Mouse (Mus musculus): Measurements from ENCODE around the gene Aldh1a1. TPM values are rescaled to one million over a fixed set of nuclear protein-coding genes. Genes with fewer than 3 reads are reported as not detected.
A peak's percentile ranks its signal among the peaks of the same experiment; 100 is the strongest.

The Aldh1a1 gene
- total RNA-seq (2021), result 56.6 and 79.4 TPM in 2 replicates
- long read RNA-seq, experiment 1, transcript Aldh1a1-201 (13 exons, 2,053 nt), result major isoform, 69 of 81 reads
- long read RNA-seq, experiment 1, partial matches to known transcripts, result 7 of 81 reads
- long read RNA-seq, experiment 1, other reads (novel, unspliced or antisense), result 4 of 81 reads
- long read RNA-seq, experiment 2, transcript Aldh1a1-201 (13 exons, 2,053 nt), result major isoform, 40 of 48 reads
- long read RNA-seq, experiment 2, partial matches to known transcripts, result 5 of 48 reads
- long read RNA-seq, experiment 2, other reads (novel, unspliced or antisense), result 3 of 48 reads

DNA sequence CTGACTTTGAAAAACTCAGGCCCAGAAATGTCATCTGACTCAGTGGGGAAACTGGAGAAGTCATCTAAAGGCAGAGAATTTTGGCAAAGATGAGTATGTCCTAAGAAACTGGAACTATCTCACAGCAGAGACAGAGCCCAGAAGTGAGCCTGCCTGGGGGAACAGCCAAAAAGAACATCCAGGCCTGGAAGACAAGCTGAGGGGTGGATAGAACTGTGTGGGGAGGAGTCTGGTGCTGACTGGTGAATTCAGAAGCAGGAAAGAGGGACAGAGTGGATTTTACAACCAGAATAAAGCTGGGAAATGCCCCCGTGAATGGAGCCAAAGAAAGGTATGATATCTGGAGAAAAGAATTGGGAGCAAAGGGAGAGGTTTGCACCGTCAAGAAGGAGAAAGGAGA is at the start of gene Aldh1a1:
Aldh1a1 (plus strand) TSS at position 225 of the 400 bp plus-strand sequence.
- peak; percentile 23 for DNase-seq

DNA sequence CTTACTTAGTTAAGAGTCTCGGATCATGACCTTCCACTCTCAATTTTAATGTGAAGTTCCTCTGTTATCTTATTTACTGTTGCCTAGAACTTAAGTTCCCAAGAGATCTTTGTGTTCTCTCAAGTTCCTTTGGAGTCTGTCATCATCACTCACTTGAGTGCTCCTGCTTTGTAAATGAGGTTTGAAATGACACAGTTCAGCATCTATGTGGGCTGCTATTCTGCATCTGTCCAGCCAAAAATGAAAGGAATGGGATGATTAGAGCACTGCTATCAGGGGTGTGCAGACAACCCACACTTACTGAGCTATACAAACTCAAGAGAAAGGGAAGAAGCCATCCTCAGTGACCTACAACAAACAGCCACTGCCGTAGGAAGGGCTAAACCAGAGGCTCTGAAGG is 44.7 kb upstream of the Aldh1a1 start:
- DNase-seq, result no peak

DNA sequence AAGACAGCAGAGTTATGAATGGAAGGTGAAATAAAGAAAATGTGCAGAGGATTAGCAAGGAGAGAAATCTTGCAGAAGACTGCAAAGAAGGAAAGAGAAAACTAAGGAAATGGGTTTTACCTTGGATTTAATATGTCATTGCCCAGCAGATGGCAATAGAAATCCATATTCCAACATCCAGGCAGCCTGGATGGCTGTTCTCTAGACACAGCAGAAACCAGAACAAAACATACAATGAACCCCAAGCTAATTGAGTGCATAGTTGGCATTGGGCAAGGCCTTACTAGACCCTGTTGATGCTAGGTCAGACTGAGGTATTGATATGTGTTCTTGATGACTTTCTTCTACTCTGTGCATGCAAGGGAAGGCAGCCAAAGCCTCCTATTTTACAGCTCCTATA is 43.0 kb upstream of the Aldh1a1 start:
- DNase-seq, result peak; percentile 19

DNA sequence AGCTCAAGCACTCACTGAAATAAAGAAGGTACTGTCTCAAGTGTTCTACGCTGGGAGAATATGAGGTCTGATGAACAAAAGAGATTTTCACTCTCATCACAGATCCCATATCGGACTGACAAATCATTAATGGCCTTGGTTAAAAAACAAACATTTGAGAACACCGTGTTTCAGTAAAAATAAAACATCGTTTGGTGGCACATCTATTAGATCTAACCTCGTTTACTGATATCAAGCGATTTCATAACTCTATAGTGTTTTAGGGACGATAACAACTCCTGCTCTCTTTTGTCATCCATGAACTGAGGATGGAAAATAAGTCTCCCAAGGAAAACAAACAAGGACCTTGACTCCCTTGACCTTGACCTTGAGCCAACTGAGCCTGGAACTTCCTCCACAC is 41.5 kb upstream of the Aldh1a1 start:
- DNase-seq, result no peak

DNA sequence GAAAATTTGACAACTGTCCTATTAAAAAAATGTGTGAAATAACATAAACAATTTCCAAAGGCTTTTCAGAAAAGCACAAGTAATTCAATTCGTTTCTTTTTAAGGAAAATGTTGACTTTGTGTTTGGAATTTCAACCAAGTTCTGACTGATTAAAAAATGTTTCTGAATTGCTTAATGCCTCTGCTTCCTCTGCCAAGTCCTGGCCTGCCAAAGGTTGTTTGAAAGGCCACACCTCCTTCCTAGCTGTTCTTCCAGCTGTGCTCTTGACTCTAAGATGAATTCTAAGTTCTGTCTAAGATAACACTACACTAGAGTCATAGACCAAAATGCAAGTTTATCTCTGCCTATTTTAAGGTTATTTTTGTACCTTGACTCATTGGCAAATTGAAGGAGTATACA is 8.0 kb upstream of the Aldh1a1 start:
- peak; percentile 14 for DNase-seq

DNA sequence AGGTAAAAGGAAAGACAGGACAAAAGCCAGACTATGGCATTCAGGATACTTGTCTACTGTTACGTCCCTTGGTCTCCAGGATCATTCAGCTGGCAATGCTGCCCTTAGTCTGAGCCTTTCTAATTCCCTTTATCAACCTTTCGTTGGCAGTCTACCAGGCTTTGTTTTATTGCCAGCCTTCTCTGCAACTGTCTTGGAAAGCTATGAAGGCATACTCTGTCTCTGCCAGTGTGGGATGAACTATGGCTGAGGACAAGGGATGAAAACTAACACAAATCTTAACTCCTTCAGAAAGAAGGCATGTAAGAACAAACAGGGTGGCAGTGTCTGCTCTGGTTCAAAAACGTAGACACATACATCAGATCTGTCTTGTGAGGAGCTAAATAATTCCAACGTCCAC is 565 bp upstream of the Aldh1a1 start:
- peak; percentile 55 for DNase-seq

DNA sequence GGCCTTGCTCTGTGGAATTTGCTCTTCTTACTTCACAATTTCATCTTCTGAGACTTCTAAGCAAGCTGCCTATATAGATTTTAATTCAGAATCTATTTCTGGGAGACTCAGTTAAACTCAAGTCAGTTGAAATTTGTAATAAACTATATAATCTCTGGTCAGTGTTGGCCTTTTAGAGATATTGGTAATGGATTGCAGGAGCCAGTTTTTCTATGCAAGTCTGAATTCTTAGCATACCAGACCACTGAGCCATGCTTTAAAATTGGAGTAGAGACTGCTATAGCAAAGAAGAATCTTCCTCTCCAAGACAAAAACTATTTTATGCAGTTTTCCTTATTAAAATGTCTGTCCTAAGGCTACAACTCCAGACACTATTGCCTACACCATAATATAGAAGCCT is 4.0 kb downstream of the Aldh1a1 start:
- no peak for DNase-seq

DNA sequence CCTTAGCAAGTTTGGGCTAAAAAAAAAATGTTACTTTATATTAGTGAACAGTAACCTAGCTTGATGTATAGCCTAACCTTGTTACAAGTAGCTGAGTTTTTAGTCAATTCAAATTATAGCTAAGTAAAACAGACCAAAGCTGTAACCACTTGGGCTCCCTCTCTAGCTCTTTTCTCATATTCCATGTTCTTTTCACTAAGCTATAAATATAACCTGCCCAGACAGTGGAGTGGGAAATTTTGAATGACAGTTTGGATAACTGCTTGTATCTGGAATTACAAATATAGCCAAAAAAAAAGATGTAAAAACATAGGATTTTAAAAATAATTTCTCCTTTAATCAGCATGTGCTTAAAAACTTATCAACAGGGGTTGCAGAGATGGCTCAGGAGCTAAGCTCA is 12.8 kb downstream of the Aldh1a1 start:
- no peak for DNase-seq

DNA sequence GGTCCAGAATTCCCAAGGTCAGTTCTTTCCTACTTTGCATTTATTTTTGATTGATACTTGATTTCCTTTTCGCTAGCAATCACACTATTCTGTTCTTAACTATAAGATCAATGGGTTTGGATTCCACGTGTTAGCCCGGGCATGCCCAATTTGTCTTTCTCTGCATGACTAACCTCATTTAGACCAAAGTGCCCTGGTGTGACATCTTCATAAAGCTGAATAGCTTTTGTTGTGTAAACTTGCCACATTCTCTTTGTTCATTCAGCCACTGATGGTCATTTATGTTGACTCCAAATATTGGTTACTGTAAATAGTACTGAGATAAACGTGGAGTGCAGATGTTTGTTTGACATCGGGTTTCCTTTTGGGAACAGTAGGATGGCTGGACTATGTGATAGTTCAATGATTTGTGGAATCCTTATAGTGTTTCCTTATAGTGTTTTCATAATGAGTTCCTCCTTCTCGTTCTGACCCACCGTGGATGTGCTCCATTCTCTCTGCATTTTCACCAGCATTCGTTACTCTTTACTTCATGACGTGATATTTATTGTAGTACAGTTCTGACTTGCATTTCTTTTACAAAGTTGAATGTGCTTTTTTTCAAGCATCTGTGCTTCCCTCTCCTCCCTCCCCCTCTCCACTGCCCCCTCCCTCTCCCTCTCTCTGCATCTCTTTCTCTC is 14.6 kb downstream of the Aldh1a1 start:
- DNase-seq, result no peak

DNA sequence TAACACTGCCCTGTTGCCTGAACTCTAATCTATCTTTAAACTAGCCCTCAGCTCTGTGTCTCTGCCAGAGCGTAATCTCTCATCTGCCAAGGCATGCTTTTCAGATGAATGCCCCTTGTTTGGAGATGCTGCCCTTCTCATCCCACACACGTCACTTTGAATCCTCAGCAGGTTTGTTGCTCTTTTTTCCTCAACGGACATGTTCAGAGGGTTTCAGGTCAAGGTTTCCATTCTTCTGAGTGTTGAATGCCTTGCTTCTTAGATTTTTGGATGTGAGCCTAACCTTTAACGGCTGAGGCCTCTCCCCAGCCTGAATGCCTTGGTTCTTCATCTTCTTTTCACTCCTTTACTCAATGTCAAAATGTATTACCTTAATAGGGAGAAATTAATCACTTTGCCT is 16.1 kb downstream of the Aldh1a1 start:
- no peak for DNase-seq

DNA sequence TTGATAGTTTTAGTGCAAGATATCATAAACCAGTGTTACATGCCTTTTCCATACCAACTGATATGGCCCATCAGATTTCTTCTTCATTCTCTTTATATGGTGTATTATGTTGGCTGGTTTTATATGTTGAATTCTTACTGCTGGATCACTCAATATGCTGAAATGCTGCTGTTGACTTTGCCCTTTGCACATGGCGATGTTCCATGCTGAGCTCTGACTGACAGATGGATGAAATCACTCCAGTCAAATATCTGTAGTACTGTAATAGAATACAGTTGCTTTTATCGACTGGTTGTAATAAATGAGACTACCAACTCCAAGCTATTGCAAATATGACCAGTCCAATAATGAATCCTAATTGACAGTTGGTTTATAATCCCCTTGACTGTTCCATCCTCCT is 19.5 kb downstream of the Aldh1a1 start:
- DNase-seq, result no peak

DNA sequence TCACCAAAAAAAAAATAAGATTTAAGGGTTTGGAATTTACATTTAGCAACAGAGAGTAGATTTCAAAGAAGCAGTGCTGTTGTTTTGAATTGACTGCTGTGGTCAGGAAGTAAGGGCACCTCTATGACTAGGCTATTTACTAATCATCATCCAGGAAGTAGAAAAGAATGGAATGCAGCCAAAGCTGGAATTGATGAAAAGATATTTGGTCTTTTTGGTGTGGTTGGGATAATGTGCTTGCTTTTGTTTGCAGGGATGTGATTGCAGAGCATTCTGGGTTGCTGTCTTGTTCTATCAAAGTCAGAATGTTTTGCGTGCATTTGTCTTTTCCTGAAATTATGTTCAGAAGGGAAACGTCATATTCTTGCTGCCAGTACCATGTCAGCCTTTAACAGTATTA is 20.7 kb downstream of the Aldh1a1 start:
- DNase-seq, result no peak

DNA sequence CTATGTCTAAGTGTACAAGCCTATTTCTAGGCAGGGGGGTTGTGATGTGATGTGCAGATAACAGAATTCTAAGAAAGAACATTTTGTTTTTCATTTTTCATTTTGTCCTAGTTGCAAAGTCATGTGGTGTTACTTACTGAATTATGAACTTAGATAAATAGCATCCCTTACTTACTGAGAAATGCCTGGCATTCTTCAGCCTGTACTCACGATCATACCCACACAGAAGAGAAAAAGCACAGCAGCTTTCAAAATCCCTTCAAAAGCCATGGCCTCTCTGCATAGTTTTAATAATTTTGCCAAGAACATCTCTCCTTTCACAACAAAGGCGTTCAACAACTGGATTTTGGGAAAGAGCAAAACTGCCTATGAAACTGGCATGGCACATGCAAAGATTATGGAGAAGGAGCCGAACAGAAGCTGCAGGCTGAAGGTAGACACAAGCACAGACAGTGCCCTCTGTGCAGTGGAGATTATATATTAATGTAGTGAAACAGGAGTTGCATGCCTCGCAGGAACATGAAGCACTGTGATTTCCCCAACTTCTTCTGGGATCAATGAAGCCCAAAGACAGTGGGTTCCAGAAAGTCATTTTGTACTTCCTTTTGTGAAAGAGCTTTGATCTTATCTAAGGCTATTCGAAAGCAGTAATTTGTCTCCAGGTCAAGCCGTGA is 21.3 kb downstream of the Aldh1a1 start:
- DNase-seq, result no peak

DNA sequence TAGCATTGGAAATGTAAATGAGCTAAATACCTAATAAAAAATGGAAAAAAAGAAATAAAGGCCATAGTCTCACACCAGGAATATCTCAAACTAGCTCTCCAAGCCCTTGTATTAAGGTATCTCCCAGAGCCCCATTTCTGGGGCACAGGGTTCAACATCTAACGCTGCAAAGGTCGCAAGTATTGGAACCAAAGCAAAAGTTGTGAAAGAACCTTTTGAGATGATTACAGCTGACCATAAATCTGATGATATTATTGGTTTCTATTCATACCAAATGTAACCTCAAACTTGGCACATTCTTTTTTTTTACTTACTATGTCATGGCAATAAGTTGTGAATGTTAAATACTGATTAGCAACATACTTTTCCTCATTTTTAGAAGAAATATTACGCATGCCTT is 24.0 kb downstream of the Aldh1a1 start:
- no peak for DNase-seq

DNA sequence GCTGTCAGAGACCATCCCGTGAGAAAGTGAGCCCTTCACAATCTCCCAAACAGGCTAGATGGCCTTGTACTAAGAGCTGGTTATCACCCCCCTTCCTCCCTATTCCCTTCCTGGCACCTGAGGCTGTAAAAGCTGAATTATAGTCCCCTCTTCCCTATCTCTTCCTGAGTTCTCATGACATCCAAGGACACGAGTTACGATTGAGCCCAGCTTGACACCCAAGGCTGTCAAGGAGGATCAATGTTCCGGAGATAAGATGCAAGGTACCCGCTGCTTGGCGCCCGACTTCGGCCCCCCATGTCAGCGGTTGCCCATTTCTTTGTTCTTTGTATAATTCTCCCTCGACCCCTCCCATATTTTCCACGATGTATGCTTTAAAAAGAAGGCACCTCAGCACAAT is 36.6 kb downstream of the Aldh1a1 start:
- DNase-seq, result peak; percentile 38

DNA sequence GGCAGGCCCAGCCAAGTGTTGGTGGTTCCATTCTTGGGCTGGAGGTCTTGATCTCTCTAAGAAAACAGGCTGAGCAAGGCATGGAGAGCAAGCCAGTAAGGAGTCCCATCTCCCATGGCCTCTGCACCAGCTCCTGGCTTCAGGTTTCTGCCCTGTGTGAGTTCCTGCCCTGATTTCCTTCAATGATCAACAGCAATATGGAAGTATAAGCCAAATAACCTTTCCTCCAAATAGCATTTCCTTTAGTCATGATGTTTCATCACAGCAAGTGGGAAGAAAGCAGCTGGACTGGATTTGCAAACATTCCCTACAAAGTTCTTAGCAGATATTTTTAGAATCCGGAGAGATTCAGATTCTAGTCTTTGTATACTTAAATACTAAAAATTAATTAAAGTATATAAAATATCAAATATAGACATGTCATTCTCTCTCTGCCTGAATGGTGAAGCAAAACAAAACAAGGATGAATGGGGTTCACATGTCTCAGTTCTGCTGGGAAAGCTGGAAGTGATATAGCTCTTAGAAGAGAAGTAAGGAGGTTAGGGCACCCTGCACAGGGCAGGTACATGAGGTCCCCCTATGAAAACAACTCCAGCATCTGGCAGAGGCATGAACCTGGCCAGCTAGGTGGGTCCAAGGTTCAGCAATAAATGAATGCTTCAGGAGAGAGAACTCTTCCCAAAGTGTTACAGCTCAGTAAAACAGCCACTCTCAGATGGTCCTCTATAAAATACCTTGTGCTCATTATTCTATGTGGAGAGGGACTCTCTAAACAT is 37.6 kb downstream of the Aldh1a1 start:
- DNase-seq, result no peak

DNA sequence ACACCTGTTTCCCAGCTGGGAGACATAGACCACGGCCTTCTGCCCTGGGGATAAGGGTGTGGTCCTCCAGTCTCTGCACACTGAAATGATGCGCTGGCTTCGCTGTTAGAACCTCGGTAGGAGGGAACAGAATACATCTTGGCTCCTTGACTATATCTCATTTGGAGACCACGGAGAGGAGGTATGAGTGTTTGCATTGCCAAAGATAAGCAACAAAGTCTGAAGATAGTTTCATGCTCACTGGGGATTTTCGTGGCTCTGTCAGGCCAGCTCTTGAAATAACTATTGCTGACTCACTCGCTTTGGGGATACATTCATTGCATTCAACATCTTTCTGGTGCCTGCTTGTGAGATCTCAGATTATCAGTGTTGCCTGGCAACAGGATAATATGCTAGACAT is 44.0 kb downstream of the Aldh1a1 start:
- DNase-seq, result no peak

DNA sequence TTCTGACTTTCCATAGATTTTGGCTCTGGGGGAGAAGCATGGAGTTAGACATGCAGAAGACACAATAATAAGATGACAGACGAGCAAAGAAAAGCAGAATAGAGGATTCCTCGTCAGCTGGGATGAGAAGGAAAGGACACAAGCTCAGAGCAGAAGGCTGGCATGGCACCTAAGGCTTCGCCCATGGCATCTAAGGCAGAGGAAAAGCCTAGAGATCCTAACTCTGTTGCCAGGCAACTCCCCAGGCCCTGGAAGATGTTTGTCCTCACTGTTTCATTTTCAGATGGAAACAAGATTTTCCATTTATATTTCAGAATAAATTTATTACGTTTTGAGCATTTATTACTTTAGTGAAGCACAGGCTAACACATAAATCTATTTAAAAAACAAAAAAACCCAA is 48.5 kb downstream of the Aldh1a1 start:
- no peak for DNase-seq

DNA sequence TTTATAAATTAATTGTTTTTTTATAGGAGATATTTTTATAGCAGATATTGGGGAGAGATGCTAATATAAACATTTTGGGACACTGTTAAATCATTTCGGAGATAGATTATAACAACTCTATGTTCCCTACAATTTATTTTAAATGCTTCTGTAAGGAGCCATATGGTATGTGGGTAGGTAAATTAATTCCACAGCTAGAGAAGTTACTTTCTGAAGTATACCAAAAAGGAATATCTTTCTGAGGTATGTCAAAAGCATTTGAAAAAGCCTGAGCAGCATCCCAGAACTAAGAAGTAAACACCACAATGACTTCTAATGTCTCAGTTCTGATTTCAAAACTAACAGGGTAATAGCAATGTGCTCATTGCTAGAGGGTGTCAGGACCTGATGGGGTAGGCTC is 49.4 kb downstream of the Aldh1a1 start:
- DNase-seq, result no peak

DNA sequence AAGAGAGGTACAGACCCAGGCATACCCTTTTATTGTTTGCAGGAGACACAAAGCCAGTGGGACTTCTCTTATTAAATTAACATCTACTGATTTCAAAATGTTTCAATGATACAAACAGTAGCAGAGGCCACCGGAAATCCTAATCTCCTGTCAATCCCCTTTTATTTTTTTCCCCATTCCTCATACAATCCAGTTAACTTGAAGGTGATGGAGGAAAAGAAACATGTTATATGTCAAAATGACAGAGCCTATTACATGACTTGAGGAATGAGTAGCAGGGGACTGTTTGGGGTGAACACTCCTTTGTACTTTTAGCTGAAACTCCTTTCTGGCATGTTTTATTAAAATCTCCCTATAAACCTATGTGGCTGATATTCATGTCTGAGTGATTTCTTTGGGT is 51.3 kb downstream of the Aldh1a1 start:
- no peak for DNase-seq

DNA sequence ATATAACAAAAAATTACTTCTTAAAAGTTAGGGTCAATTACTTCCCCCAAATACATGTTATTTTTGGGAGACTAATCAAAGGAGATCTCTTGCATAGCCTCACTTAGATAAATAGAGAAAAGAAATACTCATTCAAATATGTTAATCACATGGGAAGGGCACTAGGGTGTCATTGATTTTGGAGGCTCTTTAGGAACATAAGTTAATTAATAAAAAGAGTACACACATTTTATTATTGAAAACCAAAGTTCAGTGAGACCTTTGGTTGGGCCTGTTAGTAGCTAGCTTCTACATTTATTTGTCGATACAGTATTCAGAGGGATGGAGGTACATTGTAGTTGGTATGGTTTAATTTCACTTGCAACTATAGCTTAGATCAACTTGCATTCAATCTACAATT is 52.4 kb downstream of the Aldh1a1 start:
- DNase-seq, result no peak

DNA sequence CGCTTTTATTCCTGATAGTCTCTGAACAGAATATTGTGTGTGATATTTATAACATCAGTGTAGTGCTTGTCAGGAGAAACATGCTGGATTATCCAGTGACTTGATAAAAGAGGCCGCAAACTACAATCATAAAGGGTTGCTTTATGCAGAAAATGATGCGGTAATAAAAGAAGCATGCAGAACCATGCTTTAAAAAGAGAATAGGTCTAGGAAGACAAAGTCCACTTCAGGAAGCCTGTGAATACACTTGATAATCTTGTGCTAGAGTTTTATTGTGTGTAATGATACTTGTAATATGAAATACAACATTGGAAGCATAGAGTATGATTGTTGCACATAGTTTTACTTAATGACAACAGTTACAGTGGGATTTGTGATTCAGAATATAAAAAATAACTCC is 54.5 kb downstream of the Aldh1a1 start:
- no peak for DNase-seq

DNA sequence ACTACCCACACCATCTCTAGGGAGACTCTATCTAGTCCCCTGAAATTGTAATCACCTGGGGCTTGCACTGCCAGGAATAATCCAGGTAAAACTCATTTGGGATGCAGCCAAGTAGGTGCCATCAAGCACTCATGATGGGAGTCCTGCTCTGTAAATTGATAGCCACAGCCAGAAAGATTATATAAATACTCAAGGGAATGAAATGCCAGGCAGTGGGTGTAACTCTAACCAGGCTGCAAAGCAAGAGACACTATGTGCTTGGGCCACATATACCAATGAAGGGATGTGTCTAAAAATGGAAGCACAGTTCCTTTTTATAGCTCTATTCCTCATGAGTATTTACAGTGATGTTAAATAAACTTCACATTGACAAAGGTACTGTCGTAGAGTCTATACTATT is 56.9 kb downstream of the Aldh1a1 start:
- DNase-seq, result no peak

Measured in adrenal gland, postnatal 14 days (tissue).